Mouse (Mus musculus): ENCODE data around the gene Rpgrip1l.

Gene Rpgrip1l

DNA sequence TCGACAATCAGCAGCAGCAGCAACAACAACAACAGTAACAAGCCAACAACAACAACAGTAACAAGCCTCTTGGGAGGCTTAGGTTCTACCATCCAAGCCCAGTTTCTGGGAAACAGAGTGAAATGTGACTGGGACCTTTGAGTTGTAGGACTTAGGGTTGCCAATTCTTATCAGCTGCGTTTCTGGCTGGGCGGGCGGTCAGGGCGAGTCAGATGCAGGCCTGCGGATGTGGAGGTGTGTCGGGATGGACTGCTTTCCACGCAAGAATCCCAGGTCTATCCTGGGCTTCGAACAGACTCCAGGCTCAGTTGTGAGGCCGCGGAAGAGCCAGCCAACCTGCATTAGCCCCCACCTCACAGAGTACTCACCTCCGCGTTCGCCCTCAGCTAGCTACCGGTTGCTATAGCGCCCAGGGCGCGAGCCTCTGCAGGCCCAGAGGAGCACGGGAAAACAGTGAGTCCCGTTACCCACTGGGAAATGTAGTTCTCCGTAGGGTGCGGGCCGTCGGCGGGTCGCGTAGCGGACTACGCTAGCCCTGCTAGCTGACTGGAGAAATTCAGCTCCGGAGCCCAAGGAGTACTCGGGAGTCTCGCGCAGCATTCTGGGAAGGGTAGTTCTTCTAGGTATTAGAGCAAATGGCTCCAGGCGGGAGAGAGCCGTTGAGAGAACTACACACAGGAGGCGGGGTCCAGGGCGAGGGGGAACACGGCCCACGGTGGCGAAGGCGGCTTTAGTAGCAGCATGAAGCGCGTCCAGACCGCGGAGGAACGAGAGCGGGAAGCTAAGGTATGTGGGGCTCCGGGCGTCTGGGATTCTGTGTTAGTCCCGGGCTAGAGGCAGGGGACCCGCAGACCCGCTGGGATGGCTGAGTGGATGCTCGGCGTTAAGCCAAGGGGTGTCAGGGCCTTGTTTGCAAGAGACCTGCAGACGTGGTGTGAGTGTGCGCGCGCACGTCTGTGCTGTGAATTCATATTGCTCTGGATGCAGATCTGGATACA lies at the start of gene Rpgrip1l, which contains the start of gene Fto:
Rpgrip1l (minus strand) TSS at position 428 of the 998 bp plus-strand sequence.
Fto (plus strand) TSS at position 691 of the 998 bp plus-strand sequence.
- peak; percentile 85 to 96 for DNase-seq (ENCODE audit: low spot score in 2 of 2)

GRCm38 (mm10) chr8:91360644-91361357 lies 47.7 kb upstream of the Rpgrip1l start:
- no peak for DNase-seq (ENCODE audit: low spot score in 2 of 2)

DNA sequence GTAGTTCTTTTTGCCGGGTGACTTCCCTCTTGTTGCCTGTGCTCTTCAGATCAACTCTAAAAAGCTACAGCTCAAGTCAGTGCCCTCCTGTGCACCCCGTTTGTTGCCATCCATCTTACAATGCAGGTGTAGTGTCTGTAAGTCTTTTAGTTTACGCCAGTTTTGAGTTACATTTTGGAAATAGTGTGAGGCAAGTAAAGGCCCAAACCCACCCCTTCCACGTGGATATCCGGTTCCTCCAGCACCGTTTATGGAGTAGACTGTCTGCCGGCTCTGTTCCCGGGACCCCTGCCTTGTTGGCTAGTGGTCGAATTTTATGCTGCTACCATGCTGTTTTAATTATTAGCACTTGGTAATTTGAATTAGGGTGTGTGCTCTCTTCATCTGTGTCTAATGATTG lies 46.4 kb upstream of the Rpgrip1l start:
- DNase-seq (ENCODE audit: low spot score in 2 of 2) = no peak

- no peak for DNase-seq (ENCODE audit: low spot score in 2 of 2)
Observed at GRCm38 (mm10) chr8:91358016-91358415, 45.0 kb upstream of the Rpgrip1l start.

DNA sequence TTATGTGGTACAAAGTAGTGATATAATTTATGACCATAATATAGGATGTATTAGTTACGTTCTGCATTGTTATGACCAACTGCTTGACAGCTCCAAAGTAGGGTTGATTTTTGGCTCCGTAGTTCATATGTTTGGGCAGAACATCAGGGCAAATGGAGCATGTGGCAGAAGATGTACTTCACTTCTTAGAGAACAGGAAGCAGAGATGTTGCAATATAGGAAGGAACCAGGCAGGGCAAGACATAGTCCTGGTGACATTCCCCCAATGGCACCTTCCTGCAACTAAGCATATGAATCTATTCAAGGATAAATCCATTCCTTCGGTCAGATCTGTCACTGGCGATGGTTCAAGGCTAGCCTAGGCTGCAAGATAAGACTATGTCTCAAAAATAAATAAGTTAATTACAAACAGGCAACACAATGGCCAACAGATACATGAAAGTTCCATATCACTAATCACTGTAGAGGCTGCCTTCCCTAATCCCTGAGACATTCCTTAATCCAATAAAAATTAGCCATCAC lies 44.5 kb upstream of the Rpgrip1l start:
- no peak for DNase-seq (ENCODE audit: low spot score in 2 of 2)

DNA sequence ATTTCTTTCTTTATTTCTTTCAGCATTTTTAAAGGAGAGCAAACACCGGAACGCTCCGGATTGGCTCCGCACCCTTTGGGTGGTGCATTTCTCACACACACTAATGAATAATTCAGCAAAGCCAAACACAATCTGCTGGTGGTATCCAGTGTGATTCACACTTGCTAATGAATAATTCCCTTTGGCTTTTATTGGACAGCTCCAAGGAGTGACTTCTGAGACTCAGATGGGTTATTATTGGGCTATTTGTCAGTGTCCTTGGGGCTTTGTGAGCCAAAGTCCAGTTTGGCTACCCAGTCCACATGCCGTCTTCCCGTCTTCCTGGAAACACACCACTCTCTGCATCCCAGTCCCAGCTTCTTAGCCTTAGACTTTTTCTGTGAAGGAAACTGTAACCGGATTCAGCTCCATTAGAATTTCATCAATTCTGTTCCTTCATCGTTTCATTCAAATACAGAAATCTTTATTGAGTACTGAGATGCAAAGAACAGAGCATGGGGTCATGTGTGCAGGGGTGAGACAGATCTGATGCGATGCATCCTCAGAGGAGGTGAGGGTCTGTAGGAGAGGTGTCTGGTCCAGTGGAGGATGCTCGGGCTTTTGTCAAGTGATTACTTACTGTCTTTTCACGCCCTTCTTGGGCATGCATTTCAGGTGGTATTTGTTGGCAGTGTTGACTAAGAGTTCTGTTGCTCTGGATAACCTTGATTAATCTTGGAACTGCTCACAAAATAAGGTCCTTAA lies 43.1 kb upstream of the Rpgrip1l start:
- no peak for DNase-seq (ENCODE audit: low spot score in 2 of 2)

DNA sequence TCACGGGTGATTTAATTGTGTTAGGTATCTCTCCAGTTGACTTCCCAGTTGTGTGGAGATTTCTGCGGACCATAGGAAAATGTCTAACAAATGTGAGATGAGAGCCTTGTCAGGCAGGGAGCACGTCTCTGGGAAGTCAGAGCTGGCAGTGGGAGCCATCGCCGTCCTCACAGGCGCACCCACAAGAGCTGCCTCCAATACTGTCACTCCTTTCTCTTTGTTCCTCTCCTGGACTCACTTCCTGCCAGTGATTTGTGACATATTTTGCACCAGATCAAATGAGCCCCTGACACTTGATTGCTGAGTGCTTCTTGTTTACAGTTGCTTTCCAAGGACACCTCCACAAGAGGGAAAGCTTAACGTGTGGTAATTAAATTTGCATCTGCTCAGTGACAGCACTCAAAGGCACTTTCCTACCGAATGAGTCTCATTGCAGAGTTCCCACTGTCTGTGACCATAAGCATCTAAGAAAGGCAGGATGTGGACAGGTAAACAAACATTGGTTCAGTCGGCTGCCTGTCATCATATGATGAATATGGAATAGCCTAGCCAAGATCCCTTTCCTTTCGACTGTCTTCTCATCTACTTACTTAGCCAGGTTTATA lies 42.3 kb upstream of the Rpgrip1l start:
- no peak for DNase-seq (ENCODE audit: low spot score in 2 of 2)

DNA sequence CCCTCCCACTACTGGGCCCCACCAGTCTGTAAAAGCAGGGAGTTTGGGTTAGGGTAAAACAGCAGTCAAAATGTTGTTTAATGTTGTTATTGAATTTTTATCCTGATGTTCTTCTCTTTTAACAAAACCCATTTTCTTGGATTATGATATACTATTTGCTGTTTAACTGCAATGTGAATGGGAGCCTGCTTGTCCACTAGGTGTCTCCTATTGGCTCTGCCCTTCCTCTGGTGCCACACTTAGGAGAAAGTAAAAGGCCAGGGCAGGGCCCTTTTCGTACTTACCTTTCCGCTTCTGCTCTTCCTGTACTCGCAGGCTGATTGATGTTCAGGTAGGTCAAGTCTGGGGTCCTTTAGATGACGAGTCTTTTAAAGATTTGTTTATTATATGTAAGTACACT lies 40.8 kb upstream of the Rpgrip1l start:
- DNase-seq (ENCODE audit: low spot score in 2 of 2) = no peak

DNA sequence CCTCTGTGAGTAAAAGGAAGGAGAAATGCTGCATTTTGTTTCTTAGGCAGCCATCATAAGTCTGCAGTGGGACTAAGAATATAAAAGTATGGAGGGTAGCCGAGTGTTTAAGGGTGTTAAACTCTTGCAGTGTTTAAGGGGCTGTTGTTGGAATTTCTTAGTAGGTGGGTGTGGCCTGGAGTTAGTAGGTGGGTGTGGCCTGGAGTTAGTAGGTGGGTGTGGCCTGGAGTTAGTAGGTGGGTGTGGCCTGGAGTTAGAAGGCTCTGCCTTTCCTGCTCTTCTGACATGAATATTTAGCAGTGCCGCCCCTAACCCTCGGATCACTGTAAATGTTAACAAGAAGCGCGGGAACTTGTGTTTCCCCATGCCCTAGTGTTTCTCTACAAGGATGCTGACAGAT lies 40.0 kb upstream of the Rpgrip1l start:
- no peak for DNase-seq (ENCODE audit: low spot score in 2 of 2)

DNA sequence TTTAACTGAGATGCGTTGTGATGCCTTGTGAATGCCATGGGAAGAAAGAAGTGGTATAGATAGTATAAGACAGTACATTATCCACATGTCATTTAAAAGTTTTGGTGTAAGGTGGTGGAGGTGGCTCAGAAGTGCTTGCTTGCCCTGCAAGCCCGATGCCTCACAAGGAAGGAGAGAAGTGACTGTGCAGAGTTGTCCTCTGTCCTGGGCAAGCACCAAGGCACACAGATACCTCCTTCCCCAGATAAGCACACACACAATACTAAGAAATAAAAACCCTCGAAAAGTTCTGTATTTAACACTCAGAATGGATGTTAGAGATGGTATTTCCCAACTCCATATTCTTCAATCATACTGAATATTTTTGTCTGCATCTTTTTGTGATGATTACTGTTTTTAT lies 39.5 kb upstream of the Rpgrip1l start:
- no peak for DNase-seq (ENCODE audit: low spot score in 2 of 2)

DNA sequence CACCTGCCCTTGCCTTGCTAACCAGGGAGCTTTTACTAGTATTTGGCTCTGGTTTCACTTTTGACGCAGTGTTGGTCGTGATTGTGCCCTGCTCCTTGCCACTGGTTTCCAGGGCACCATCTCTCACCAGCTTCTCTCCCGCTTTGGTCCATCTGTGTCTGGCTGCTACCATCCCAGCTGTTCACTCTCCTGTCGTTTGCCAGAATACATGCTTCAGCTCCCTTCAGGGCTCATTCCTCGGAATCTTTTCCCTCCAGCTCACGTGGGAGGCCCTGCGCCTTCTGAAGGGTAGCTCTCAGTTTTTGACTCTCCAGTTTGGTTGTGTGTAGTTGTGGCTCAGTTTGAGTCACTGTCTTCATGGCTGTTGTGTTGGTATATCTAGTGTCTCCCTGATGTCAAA lies 37.6 kb upstream of the Rpgrip1l start:
- no peak for DNase-seq (ENCODE audit: low spot score in 2 of 2)

- DNase-seq (ENCODE audit: low spot score in 2 of 2) = no peak
Observed at GRCm38 (mm10) chr8:91349816-91350215, 36.8 kb upstream of the Rpgrip1l start.

DNA sequence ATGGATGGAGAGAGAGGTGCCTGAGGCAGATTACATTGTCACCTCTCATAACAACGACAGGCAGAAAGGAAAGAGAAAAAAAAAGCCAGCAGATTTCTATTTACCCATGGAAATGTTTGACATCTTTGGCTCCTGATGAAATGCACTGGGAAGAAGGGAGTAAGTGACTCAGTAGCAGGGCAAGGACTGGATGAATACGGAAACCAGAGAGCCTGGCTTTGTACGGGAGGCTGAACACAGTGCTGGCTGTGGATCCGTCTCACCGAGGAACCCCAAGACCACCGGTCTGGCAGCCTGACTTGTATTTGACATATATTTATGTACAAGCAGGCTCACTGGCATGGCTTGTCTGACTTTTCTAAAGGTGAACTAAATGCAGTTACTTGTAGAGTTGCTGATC lies 34.5 kb upstream of the Rpgrip1l start:
- DNase-seq (ENCODE audit: low spot score in 2 of 2) = no peak

DNA sequence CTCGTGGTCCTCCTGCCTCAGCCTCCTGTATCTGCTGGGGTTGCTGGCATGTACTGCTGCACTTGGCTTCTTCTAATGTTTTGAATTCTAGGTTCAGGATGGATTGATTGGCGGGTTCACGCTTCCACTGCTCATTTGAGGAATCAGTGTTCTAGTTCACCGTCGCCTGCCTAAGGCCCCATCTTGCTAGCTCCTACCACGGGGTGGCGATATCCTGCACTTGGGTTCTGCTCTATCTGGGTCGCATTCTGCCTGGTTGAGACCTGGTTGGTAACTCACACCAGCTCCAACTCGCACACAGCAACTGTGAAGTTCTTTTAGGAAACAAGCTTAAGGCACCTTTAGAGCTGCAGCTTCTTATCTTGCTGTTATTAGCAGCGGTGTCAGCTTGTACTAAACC lies 34.1 kb upstream of the Rpgrip1l start:
- no peak for DNase-seq (ENCODE audit: low spot score in 2 of 2)

DNA sequence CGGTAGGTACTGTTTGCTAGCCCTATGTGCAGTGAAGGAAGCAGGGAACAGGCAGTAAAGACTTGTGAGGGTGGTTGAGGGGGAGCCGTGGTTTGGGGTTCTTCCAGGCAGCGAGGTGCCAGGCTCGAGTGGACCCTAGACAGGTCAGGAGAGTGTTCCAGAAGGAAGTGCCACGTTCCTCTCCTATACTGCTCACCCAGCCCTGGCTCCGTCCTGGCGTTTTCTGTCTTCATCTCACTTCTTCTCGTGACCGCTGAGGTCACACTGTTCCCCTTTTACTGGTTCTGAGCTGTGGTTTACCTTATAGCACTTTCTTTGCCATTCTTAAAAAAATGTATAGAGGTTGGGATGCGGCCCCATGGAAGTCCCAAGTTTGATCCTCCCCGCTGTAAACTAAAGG lies 31.6 kb upstream of the Rpgrip1l start:
- DNase-seq (ENCODE audit: low spot score in 2 of 2) = no peak

GRCm38 (mm10) chr8:91342798-91343197 lies 29.7 kb upstream of the Rpgrip1l start:
- no peak for DNase-seq (ENCODE audit: low spot score in 2 of 2)

DNA sequence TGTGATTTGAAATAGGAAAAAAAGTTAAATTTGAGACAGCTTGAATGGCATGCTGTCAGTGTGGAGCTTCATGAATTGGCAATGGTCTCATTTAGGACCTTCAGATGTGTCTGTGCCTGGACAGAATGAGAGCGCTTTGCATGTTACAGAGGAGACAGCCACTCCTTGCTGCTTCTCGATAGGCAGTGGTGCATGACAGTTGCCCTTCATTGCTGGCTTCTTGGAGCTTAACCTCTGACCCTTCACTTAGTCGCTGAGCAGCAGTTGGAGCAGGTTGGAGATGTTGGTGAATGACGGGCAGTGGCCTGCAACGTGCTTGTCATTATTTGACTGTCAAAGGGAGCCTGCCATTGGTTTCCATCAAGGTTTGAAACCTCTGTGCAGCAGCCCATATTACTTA lies 29.1 kb upstream of the Rpgrip1l start:
- no peak for DNase-seq (ENCODE audit: low spot score in 2 of 2)

DNA sequence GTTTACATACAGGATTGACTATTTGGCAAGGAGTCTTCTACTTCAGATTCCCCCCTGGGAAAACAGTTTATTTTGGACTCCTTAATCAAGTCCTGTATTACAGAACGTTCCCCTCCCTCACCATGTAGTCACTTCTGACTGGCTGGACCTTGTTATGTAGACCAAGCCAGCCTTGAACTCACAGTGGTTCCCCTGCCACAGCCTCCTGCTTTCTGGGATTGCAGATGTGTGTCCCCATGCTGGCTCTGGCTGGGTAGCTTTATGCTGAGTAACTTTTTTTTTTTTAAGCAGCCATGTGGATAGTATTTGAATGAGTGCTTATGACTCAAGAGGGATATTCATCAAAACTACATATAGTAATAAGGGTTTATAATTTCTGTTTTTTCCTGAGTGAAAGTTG lies 27.7 kb upstream of the Rpgrip1l start:
- no peak for DNase-seq (ENCODE audit: low spot score in 2 of 2)

DNA sequence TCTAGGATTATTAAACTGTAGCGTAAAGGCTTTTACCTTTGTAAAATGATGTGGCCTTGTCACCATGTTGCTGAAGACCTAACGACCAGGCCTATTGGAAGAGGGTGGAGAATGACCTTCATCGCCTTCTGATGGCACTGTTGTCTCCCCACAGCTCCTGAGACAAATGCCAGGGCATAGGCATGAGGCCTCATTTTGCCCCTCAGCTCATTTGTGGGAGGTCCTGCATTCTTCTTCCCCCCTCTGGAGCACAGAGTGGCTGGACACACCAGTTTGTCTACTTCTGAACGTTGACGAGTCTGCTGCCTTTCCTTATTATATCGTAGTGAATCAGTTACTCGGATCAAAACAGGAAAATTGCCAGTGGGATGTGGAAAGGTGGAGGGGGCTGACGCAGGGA lies 26.6 kb upstream of the Rpgrip1l start:
- no peak for DNase-seq (ENCODE audit: low spot score in 2 of 2)

GRCm38 (mm10) chr8:91338389-91339154 lies 25.5 kb upstream of the Rpgrip1l start:
- DNase-seq (ENCODE audit: low spot score in 2 of 2) = no peak

GRCm38 (mm10) chr8:91329461-91329850 lies 16.4 kb upstream of the Rpgrip1l start:
- DNase-seq (ENCODE audit: low spot score in 2 of 2) = no peak

All from urinary bladder, adult 18-20 months (tissue).